Mouse (Mus musculus) left cerebral cortex, postnatal 25 days (tissue): ENCODE measurements around the gene Dusp7. TPM values are rescaled to one million over a fixed set of nuclear protein-coding genes. Genes with fewer than 3 reads are reported as not detected.

ENCODE experiments used
- DNase-seq, 2 experiments: peaks; one replicate each; pipeline ENCODE4 v3.0.0; 2022; ENCODE audit warnings: low spot score in 2 of 2, mixed read lengths in 1 of 2
- intact Hi-C: fragments of 180-260 bp; cut with DNase I; formaldehyde crosslinking; loops from one replicate; pipeline ENCODE4 v1.15.1; 2025
- total RNA-seq, 2 experiments: library from RNA; stranded (reverse); gene quantifications; 2 replicates each; pipeline ENCODE4 v1.2.3; 2021

Dusp7 gene
- total RNA-seq, 2 experiments from 2014 or later: 101 to 109 TPM

DNA sequence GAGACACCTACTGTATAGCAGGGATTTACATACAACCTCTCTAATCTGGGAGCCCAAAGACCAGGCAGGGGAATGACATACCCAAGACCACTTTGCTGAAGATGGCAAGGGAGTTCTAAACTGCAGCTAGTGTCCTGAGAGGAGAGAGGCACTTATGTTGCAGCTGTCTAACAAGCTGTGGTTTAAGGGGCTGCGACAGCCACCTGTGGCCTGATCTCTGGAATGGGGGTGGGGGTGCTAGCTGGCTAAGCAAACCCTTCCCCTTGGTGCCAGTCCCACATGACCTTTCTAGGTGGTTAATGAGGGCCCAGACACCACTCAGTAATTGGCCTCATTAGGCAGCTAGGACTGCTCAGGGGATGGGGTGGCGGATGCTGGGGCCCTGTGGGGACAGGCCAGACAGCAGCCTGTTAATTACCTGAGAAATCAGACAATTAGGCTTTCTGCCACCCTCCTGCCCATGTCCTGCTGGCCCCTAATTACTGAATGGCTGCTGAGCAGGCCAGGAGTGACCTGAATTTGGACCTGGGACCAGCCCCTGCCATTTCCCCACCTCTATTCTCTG, 41.7 kb downstream of the Dusp7 start:
- no peak for DNase-seq
- intact Hi-C loops: no loop called here

DNA sequence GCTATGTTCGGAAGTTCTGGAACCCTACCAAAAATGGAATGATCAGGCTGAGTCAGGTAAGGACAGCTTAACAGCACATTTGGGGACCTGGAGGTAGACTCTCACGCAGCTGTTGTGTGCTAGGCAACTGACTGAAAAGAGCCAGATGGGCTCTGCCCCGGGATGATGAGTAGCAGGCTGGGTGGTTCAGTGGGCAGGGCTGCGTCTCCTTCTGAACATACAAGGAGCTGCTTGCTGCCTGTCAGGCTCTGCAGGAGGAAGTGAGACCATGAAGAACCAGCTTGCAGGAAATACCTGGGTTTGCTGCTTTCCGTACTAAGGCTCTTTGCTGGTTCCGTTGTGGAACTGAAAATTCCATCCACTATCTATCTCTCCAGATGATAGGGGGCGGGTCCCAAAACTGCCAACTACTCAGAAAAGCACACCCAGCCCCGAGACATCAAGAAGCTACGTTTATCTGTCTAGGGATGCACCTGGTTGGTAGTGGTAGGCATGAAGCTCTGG, 42.7 kb downstream of the Dusp7 start:
- intact Hi-C loops: no loop called here
- DNase-seq: peak; percentile 50 to 86

DNA sequence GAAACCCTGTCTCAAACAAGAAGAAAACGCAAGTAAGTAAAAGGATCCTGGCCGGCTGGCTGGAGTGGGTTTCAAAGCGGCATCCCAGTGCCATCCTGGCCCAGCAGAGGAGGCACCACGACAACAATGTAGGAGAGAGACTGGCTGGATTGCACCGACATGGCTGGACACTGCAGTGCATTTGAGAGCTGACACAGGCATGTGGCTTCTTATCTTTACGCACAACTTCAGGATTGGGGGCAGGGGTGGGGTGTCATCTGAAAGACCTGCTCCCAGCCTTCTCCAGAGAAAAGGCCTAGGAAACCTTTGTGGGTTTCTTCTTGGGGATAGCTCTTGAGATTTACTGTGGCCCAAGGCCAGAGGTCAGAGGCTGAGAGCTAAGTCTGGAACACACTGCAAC, 43.3 kb downstream of the Dusp7 start:
- DNase-seq: no peak
- intact Hi-C loops: no loop called here

DNA sequence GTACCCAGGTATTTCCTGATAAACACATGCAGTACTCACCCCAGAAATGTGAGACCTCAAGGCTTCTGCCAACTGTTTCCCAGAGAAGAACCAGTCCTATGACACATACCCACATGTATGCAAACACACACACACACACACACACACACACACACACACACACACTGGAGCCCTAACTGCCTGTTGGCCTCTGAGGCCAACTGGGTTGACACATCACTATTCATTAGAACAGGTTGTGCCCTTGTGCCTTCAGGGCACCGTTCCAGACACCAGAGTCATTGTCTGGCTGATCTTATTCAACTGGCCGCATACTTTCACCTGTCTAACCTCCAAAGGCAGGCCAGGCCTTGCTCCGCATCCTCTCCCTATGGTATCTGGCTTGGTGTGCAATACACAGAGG, 43.8 kb downstream of the Dusp7 start:
- no peak for DNase-seq
- intact Hi-C loops: no loop called here

DNA sequence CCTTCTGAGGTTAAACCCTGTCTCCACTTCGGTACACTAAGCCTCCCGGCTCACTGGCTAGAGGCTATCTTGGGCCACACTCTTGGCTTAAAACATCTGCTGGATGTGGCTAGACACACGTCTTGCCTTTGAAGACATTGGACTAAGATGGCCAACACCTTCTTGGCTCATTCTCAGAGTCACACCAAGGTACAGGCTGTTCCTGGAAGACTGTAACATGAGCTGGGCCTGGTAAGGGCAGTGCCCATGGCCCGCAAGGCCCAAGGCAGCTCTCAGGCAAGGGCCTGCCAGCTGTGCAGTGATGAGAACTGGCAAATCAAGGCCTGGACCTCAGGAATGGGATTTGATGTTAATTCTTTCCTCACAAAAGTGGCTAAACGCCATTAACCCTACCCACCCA, 45.2 kb downstream of the Dusp7 start:
- intact Hi-C loops: no loop called here
- no peak for DNase-seq

DNA sequence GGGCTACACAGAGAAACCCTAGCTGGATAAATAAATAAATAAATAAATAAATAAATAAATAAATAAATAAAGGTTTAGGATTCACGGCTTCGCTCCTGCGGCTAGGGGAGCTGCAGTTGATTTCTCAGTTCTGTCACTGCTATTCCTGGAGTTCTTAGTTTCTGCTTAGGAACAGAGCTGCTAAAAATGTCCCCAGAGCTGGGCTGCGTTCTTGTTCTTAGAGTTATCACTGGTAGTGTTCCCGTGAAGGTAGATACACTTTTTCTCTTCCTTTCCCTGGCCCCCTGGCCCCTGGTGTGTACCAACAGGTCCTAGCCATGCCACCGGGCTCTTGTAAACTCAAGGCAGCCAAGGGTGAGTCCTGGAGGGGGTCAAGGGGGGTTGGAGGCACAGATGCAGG, 48.4 kb downstream of the Dusp7 start:
- intact Hi-C loops: no loop called here

DNA sequence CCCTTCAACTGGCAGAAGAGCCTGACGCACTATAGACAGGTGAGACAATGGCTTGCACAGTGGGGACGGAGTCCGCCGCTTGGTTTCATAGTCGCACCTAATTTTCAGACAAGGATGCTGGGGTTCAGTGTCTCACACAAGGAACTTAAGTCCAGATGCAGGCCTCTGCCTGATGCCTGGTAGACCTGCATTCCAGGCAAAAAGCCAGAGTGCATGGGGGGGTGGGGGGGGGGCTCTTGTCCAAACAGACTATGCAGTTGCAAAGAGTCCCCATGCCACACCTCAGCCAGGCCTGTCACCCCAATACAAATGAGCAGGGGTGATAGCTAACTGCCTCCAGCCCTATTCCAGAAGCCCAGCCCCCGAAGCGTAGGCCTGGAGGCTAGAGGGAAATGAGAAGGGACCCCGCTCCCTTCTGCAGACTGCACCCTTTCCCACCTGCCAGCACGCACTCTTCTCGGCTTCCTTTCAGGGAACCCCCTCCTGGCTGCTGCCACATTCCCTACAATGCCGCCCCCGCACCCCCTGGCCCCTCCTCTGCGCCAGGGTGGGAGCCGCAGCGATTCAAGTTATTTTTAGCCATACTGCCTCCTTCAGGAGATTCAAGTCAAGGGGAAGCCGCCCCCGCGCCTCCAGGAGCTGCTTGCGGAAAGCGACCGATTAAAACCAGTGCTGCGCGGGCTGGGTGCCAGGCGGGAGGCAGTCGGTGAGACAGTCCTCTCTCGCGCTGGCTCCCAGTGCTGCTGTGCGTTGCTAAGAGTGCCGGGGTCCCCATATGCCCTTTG, 49.6 kb downstream of the Dusp7 start:
- DNase-seq: peak; percentile 93 to 99
- intact Hi-C loops: loop anchor here (1.0 to 2.0 kb wide), 4 partner anchors 48 to 128 kb away; no protein-coding TSS in a partner anchor

More for the DNA sequence above, 48.4 kb downstream of the Dusp7 start:
- peak in 1 of 2 experiments; percentile 78 for DNase-seq

DNA sequence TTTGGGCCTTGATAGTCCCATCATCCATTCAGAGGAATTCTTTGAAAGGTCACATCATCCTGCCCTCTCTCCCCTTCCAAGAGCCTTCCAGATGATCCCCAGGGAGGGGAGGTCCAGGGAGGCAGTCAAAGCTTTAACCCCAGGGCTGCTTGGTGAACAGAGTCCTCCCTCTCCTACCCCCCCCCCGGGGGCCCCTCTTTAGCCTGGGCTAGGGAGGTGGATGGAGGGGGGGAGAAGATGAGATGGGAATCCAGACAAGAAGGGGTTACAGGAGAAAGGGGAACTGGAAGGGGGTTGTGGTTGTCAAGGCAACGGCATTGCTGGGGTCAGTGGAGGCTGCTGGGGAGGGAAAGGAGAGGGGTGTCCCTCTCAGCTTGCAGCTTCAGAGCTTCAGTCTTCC, 52.2 kb downstream of the Dusp7 start:
- intact Hi-C loops: loop anchor here (1.0 to 10.0 kb wide), 3 partner anchors 114 to 206 kb away; no protein-coding TSS in a partner anchor
- no peak for DNase-seq

DNA sequence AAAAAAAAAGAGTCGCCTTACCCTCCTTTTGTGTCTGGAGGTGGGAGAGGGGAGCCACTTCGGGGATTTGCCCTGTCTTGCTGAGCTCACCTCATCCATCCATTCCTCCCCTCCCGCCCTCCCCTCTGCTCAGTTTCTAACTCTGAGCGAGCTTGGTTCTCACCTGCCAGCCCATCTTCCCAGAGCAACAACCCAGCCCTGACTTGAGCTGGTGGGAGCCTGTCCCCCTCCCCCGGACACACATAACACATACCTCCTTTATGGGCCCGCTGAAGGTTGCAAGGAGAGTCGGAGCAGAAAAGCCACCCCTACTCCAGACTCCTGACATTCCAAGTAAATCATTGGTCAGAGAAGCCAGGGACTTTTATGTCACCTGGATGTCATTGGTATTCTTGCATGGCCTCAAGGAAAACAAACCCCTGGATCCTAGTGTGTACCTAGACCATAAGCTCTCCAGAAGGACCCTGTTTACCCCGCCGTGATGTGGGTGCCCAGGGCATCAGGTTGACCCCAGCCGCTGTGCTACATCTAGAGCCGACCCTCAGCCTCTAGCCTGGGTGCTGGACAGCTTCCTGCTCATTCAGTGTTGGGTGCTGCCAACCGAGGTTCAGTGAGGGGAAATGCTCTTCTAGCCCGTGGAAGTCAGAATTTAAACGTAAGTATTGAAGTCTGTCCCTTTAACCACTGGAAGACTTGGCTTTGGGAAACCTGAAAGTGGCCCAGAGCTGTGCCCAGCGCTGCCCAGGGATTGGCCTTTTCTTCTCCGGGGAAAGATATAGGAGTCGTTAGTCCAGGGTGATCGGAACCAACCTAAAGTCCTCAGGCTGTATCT, 52.8 kb downstream of the Dusp7 start:
- no peak for DNase-seq
- intact Hi-C loops: loop anchor here (1.0 to 10.0 kb wide), 3 partner anchors 115 to 206 kb away; no protein-coding TSS in a partner anchor

DNA sequence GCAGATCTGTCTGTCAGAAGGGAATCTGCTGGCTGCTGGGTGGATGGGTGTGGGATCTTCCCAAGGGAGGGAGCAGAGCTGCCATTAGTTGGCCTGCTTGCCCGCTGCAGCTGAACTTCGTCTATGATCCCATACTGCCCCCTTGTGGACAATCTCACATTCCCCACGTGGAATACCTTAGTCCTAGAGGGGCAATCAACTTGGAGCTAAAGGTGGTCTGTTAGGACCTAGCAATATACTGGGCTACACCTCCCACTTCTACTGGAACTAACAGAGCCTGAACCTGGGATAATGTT, 53.4 kb downstream of the Dusp7 start:
- intact Hi-C loops: loop anchor here (1.0 to 10.0 kb wide), 3 partner anchors 116 to 207 kb away; no protein-coding TSS in a partner anchor
- peak; percentile 88 to 94 for DNase-seq

Other genes with a start within 250 kb of the Dusp7 start
- gene Glyctk, start 210.5 kb upstream of the Dusp7 start, total RNA-seq: 1 to 10 TPM; 3.3 to 5.3 TPM
- 100 to 1,000 TPM; 136 to 141 TPM for gene Wdr82, start 197.7 kb upstream of the Dusp7 start, total RNA-seq
- gene Ppm1m, start 168.9 kb upstream of the Dusp7 start, total RNA-seq: 10 to 100 TPM; 18.0 to 24.7 TPM
- gene Twf2, start 165.5 kb upstream of the Dusp7 start, total RNA-seq: 10 to 100 TPM; 55.1 to 59.6 TPM
- gene Tlr9, start 146.0 kb upstream of the Dusp7 start, total RNA-seq: 1 to 10 TPM; 1.1 to 1.2 TPM
- gene Alas1, start 120.0 kb upstream of the Dusp7 start, total RNA-seq: 100 to 1,000 TPM; 135 to 144 TPM
- gene Poc1a, start 87.6 kb upstream of the Dusp7 start, total RNA-seq: 10 to 100 TPM; 17.2 to 18.9 TPM
- 100 to 1,000 TPM; 289 to 302 TPM for gene Rpl29, start 60.8 kb downstream of the Dusp7 start, total RNA-seq
- 10 to 100 TPM; 12.9 to 19.1 TPM for gene Acy1, start 69.7 kb downstream of the Dusp7 start, total RNA-seq
- 1 to 10 TPM; 8.3 to 9.7 TPM for gene Abhd14b, start 78.8 kb downstream of the Dusp7 start, total RNA-seq
- 10 to 100 TPM; 40.6 to 44.0 TPM for gene Abhd14a, start 79.0 kb downstream of the Dusp7 start, total RNA-seq
- gene Pcbp4, start 84.7 kb downstream of the Dusp7 start, total RNA-seq: 100 to 1,000 TPM; 161 to 166 TPM
- gene Gpr62, start 97.3 kb downstream of the Dusp7 start, total RNA-seq: 1 to 10 TPM; 7.7 to 8.6 TPM
- 10 to 100 TPM; 30.2 to 37.0 TPM for gene Rrp9, start 107.3 kb downstream of the Dusp7 start, total RNA-seq
- 1 to 10 TPM; 2.9 to 5.3 TPM for gene Parp3, start 108.3 kb downstream of the Dusp7 start, total RNA-seq
- gene Iqcf1, start 131.3 kb downstream of the Dusp7 start, total RNA-seq: not detected
- not detected for gene Iqcf5, start 145.9 kb downstream of the Dusp7 start, total RNA-seq
- not detected for gene Iqcf3, start 193.0 kb downstream of the Dusp7 start, total RNA-seq
- not detected for gene Iqcf4, start 202.4 kb downstream of the Dusp7 start, total RNA-seq